Mouse (Mus musculus): ENCODE data around the gene Adgre4. TPM values are rescaled to one million over a fixed set of nuclear protein-coding genes. Genes with fewer than 3 reads are reported as not detected.
A peak's percentile ranks its signal among the peaks of the same experiment; 100 is the strongest.
"Not testable (repeated sequence)": the region's sequence is repeated elsewhere in the genome, so short reads cannot be mapped to it uniquely, and the experiment has no call there.

Gene Adgre4
- polyA plus RNA-seq, 2 experiments: 0.18 to 0.33 TPM

DNA sequence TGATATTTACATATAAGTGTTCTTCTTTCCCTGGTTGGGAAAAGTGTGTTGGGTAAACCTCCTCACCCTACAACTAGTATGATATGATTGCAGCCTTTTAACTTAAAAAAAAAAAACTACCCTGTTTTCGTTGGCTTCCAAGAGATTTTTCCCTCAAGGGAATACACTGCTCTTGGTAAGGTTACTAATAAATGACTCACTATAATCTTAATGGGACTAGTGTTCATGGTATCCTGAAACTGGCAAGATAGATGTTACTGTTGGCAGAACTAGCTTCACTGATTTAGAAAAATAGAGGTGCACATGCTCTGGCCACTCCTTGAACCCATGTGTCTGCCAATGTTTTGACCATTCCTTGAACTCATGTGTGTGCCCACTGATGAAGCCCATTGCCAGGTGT, 71.8 kb downstream of the Adgre4 start:
- 66% methylated on average over 1 of the region's 1 CpGs for WGBS
- no peak overlapping the region for H3K9ac ChIP-seq (ENCODE audit: low read depth, low read length, severe bottlenecking)
- H3K4me2 ChIP-seq (replicated peaks; ENCODE audit: low read depth, low read length, severe bottlenecking): no peak overlapping the region
- no peaks in the 10 kb centered on the region for H3K9me3 ChIP-seq (ENCODE audit: control insufficient read depth, low read length)
- H3K36me3 ChIP-seq (ENCODE audit: control insufficient read depth, insufficient read depth, low read length): no peaks in the 10 kb centered on the region
- no peak overlapping the region for H3K27ac ChIP-seq (replicated peaks; ENCODE audit: low read depth, low read length)
- H3K4me1 ChIP-seq (ENCODE audit: control insufficient read depth, insufficient read depth, low read length): no peaks in the 10 kb centered on the region
- DNase-seq (ENCODE audit: low spot score): no peak
- H3K27me3 ChIP-seq (ENCODE audit: control insufficient read depth, insufficient read depth, low read length): no peaks in the 10 kb centered on the region
- TF ChIP-seq POLR2A (IDR thresholded peaks at IDR 0.05; ENCODE audit: borderline replicate concordance, extremely low read depth, insufficient read depth, insufficient read length): no peak
- no peak overlapping the region for H3K4me3 ChIP-seq (replicated peaks; ENCODE audit: low read length)
- no peak for ATAC-seq (ENCODE audit: low FRiP score, low read depth)

DNA sequence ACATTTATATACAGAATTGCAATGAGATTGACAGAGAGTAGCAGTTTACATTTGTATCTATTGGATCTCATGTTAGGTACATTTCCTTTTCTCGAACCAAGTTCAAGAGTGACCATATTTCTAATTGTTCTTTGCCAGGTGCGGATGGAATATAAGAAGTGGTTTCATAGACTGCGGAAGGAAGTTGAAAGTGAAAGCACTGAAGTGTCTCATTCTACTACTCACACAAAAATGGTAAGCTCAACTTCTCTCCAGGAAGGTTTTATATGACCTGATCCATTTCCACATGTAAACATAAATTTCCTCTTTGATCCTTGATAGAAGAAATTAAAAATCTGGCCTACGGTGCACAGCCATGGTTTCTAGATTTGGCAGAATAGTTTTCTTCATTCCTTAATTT, 93.3 kb downstream of the Adgre4 start:
- no peak overlapping the region for H3K27ac ChIP-seq (replicated peaks; ENCODE audit: low read depth, low read length)
- H3K36me3 ChIP-seq (ENCODE audit: control insufficient read depth, insufficient read depth, low read length): no peaks in the 10 kb centered on the region
- ATAC-seq (ENCODE audit: low FRiP score, low read depth) (no peak), DNase-seq (ENCODE audit: low spot score) (no peak)
- no peaks in the 10 kb centered on the region for H3K9me3 ChIP-seq (ENCODE audit: control insufficient read depth, low read length)
- no peak overlapping the region for H3K9ac ChIP-seq (ENCODE audit: low read depth, low read length, severe bottlenecking)
- TF ChIP-seq POLR2A (IDR thresholded peaks at IDR 0.05; ENCODE audit: borderline replicate concordance, extremely low read depth, insufficient read depth, insufficient read length): no peak
- H3K4me3 ChIP-seq (replicated peaks; ENCODE audit: low read length): no peak overlapping the region
- H3K4me2 ChIP-seq (replicated peaks; ENCODE audit: low read depth, low read length, severe bottlenecking): no peak overlapping the region
- H3K4me1 ChIP-seq (ENCODE audit: control insufficient read depth, insufficient read depth, low read length): no peaks in the 10 kb centered on the region
- no peaks in the 10 kb centered on the region for H3K27me3 ChIP-seq (ENCODE audit: control insufficient read depth, insufficient read depth, low read length)
- 92% methylated on average over 4 of the region's 4 CpGs for WGBS

DNA sequence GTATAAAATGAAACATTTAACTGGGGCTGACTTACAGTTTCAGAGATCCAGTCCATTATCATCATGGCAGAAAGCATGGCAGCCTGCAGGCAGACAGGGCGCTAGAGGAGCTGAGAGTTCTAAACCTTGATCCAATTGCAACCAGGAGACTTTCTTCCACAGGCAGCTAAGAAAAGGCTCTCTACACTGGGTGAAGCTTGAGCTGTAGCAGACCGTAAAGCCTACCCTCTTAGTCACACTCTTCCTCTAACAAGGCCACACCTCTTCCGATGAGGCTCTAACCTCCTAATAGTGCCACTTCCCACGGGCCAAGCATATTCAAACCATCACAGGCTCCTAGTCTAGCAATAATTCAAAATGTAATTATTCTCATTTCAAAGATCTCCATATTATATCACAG, 127.4 kb downstream of the Adgre4 start:
- Histone ChIP-seq H3K9me3 (ENCODE audit: control insufficient read depth, low read length) (no peaks in the 10 kb centered on the region), H3K9ac (ENCODE audit: low read depth, low read length, severe bottlenecking) (no peak overlapping the region), H3K4me1 (ENCODE audit: control insufficient read depth, insufficient read depth, low read length) (no peaks in the 10 kb centered on the region; the same call in 1 of the 2 replicates), H3K4me2 (replicated peaks; ENCODE audit: low read depth, low read length, severe bottlenecking) (no peak overlapping the region), H3K27me3 (ENCODE audit: control insufficient read depth, insufficient read depth, low read length) (no peaks in the 10 kb centered on the region), H3K4me3 (replicated peaks; ENCODE audit: low read length) (no peak overlapping the region), H3K27ac (replicated peaks; ENCODE audit: low read depth, low read length) (no peak overlapping the region), H3K36me3 (ENCODE audit: control insufficient read depth, insufficient read depth, low read length) (no peaks in the 10 kb centered on the region)
- no peak for TF ChIP-seq POLR2A (IDR thresholded peaks at IDR 0.05; ENCODE audit: borderline replicate concordance, extremely low read depth, insufficient read depth, insufficient read length)
- WGBS: 89% methylated on average over 4 of the region's 4 CpGs
- DNase-seq (ENCODE audit: low spot score) (no peak), ATAC-seq (ENCODE audit: low FRiP score, low read depth) (no peak)

DNA sequence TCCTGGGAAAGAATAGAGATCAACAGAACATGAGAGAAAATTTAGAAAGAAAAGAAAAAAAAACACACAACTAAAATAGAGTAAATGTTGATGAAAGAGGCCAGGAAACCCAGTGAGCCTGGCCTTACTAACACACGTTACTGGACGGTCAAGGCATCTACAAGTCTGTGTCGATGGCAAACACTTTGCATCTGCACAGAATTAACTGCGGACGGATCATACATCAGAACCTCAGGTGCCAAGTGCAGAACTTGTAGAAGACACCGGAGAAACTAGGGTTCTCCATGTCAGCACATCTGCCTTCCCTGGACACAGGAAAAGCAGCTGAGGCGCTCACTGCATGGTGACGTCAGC, 128.5 kb downstream of the Adgre4 start:
- H3K27me3 ChIP-seq (ENCODE audit: control insufficient read depth, insufficient read depth, low read length); ATAC-seq (ENCODE audit: low FRiP score, low read depth); H3K4me1 ChIP-seq (ENCODE audit: control insufficient read depth, insufficient read depth, low read length); DNase-seq (ENCODE audit: low spot score); H3K9me3 ChIP-seq (ENCODE audit: control insufficient read depth, low read length); H3K36me3 ChIP-seq (ENCODE audit: control insufficient read depth, insufficient read depth, low read length): not testable (repeated sequence)
- peak overlapping the region; percentile 61 for H3K4me2 ChIP-seq (replicated peaks; ENCODE audit: low read depth, low read length, severe bottlenecking)
- H3K4me3 ChIP-seq (replicated peaks; ENCODE audit: low read length): peak overlapping the region; percentile 47
- H3K27ac ChIP-seq (replicated peaks; ENCODE audit: low read depth, low read length): peak overlapping the region; percentile 67; the same call in 1 of the 2 replicates
- WGBS: 4% methylated on average over 6 of the region's 8 CpGs
- H3K9ac ChIP-seq (ENCODE audit: low read depth, low read length, severe bottlenecking): peak overlapping the region; percentile 59

DNA sequence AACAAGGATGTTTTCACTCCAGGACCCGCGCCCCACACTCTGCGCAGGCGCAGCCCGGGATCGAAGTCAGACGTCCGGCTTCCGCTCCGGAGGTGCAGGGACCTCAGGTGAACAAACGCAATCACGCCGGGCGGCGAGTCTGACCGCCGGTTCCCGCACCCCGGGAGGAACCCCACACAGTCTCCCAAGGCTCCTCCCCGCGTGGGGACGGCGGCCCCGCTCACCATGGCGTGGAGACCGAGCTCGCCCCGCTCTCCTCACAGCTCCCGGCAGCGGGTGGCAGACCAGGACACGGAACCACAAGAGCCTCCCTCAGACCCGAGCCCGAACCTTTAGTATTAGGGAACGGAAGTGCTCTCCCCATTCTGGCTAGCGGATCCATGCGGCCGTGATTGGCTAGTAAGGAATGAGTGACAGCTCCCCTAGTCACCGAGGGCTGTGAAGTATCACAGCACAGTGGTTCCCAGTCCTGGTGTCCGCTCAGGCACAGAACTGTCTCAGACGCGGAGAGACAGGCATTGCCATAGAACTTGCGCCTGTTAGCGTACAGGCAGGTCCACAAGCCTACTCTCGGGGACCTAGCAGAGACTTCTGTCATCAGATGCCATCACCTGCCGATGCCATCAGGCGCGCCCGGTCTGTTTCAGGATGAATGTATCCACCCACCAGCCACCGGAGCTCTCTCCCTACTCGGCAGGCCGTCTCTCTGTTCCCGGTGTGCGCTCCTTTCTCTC, 129.0 kb downstream of the Adgre4 start, which contains the start of gene Zfp119a:
Gene Zfp119a, minus strand, starts transcription at position 295 of the 734 bp plus-strand sequence.
- WGBS: under 1% methylated on average over 28 of the region's 53 CpGs
- Histone ChIP-seq H3K4me3 (replicated peaks; ENCODE audit: low read length) (peak within 1 kb of the TSS; percentile 47), H3K4me2 (replicated peaks; ENCODE audit: low read depth, low read length, severe bottlenecking) (peak within 1 kb of the TSS; percentile 61), H3K9ac (ENCODE audit: low read depth, low read length, severe bottlenecking) (peak within 1 kb of the TSS; percentile 61), H3K27ac (replicated peaks; ENCODE audit: low read depth, low read length) (peak within 1 kb of the TSS; percentile 79)
- TF ChIP-seq POLR2A (IDR thresholded peaks at IDR 0.05; ENCODE audit: borderline replicate concordance, extremely low read depth, insufficient read depth, insufficient read length): peak; percentile 62; the same call in 1 of the 2 replicates
- peak; percentile 91 for DNase-seq (ENCODE audit: low spot score)
- not testable (repeated sequence) for H3K27me3 ChIP-seq (ENCODE audit: control insufficient read depth, insufficient read depth, low read length); H3K4me1 ChIP-seq (ENCODE audit: control insufficient read depth, insufficient read depth, low read length); H3K36me3 ChIP-seq (ENCODE audit: control insufficient read depth, insufficient read depth, low read length); H3K9me3 ChIP-seq (ENCODE audit: control insufficient read depth, low read length)
- ATAC-seq (ENCODE audit: low FRiP score, low read depth): peak; percentile 99
